Mouse (Mus musculus) adrenal gland, postnatal 25 days (tissue): Measurements from ENCODE around the gene Nos3. TPM values are rescaled to one million over a fixed set of nuclear protein-coding genes. Genes with fewer than 3 reads are reported as not detected.
A peak's percentile ranks its signal among the peaks of the same experiment; 100 is the strongest.

Experiments used
- DNase-seq: peaks from one replicate; pipeline ENCODE4 v3.0.0; 2021; ENCODE audit warnings: mixed read lengths
- total RNA-seq: library from RNA; stranded (reverse); gene quantifications from 2 replicates; pipeline ENCODE4 v1.2.3, GENCODE M21; 2021

Gene Nos3
- total RNA-seq, 1 experiment from 2014 or later = 8.7 TPM

DNA sequence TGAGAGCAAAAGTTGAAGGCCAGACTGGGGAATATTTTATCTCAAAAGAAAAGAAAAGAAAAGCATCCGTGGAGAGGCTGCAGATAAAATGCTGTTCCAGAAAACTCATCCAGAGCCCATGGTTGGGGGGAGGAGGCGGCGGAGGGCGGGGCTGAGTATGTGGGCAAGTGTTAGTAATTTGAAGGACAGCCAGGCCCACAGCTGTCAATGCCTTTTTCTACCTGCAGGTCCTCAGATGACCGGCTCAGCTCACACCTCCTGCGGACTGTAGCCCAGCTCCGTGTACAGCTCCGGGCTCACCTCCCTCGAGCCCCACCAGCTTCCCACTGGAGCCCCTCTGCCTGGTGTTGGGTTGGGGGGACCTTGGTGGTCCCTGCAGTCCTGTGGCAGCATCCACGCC lies 35.1 kb downstream of the Nos3 start:
- no peak for DNase-seq

DNA sequence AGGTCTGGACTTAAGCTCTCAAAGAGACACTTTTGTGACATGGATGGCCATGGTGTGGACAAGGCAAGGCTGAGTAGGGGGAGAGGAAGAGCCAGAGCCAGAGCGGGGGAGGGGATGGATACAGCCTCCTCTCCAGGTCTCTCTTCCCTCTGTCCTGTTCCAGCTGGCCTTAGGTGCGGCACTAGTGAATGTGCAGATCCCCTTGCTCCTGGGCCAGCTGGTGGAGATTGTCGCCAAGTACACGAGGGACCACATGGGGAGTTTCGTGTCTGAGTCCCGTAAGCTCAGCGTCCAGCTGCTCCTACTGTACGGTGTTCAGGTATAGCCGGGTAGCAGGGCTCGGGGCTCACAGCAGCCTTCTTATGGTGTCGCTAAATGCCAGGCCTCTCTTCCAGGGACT lies 35.8 kb downstream of the Nos3 start:
- no peak for DNase-seq

DNA sequence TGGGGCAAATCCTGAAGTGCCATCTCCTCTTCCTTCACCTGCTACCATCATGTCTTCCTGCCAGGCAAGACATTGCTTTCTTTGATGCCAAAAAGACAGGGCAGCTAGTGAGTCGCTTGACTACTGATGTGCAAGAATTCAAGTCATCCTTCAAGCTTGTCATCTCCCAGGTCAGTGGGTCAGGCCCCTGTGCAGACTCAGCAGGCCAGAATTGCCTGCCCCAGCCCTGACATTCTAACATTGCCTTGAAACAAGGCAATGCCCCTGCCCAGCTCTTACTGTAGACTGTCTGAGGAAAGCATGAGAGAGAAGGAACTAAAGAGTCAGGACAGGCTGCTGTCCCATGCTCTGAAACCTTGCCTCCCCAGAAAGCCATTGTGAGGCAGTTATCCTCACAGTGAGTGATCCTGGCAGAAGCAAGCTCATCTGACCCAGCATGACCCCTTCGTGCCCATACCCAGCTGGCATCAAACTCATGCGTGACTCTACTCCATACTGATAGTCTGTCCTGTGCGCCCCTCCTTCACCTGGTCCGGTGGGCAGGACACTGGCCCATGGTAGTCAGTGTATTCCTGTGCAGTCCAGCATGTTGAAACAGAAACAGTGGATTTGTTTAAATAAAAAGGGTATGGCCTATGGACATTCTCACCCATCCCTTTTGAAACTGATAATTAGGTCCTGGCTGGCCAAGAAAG lies 36.4 kb downstream of the Nos3 start:
- no peak for DNase-seq

- DNase-seq = no peak
These were observed 37.4 kb downstream of the Nos3 start for GRCm38 (mm10) chr5:24401969-24402368.

- DNase-seq = no peak
These were observed 40.2 kb downstream of the Nos3 start for GRCm38 (mm10) chr5:24404594-24405360.

GRCm38 (mm10) chr5:24405389-24405876 lies 40.8 kb downstream of the Nos3 start:
- DNase-seq = no peak

DNA sequence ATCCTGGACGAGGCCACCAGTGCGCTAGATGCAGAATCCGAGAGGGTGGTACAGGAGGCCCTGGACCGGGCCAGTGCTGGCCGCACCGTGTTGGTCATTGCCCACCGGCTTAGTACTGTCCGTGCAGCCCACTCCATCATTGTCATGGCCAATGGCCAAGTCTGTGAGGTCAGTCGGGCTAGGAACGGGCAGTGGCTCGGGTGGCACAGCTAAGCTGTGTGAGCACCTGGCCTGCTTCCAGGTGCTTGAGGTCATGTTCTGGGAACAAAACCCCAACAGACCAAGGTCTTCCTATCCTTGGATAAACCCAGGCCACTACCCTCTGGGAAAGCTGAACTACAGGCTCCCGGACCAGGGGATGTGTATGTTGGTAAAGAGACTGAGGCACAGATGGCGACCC lies 44.0 kb downstream of the Nos3 start:
- peak; percentile 64 for DNase-seq

DNA sequence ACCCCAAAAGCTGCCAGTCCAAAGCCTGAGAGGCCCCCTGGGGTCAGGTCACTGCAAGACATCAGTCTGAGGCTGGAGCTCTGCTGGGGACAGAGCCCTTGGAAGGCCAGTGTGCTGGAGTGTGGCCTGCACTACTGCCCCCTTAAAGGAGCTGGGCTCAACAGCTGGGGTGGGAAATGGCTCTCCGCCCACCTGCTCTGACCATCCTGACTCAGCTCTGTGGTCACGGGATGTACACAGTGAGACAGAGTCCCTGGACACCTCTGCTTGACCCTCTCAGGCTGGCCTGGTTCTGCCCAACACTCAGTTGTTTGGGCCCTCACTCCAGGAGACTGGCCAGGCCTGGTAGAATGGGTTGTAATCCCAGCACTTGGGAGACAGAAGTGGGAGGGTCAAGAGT lies 44.9 kb downstream of the Nos3 start:
- DNase-seq = no peak

DNA sequence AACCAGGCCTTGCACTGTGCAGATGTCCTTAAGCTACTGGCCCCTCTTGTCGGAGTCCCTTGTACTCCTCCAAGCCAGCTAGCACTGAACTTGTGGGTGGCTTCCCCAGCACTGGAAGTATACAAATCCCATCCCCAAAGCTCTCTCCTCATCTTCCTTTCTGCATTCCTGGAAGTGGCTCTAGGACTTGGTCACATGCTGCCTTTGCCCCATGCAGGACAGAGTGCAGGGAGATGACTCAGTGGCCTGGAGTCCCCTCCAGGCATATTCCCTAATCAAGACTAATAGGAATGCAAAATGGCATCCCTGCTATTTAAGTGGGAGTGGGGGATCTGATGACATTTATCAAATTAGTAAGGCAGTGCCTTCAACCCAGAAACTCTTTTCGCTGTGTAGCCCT lies 47.5 kb downstream of the Nos3 start:
- no peak for DNase-seq

DNA sequence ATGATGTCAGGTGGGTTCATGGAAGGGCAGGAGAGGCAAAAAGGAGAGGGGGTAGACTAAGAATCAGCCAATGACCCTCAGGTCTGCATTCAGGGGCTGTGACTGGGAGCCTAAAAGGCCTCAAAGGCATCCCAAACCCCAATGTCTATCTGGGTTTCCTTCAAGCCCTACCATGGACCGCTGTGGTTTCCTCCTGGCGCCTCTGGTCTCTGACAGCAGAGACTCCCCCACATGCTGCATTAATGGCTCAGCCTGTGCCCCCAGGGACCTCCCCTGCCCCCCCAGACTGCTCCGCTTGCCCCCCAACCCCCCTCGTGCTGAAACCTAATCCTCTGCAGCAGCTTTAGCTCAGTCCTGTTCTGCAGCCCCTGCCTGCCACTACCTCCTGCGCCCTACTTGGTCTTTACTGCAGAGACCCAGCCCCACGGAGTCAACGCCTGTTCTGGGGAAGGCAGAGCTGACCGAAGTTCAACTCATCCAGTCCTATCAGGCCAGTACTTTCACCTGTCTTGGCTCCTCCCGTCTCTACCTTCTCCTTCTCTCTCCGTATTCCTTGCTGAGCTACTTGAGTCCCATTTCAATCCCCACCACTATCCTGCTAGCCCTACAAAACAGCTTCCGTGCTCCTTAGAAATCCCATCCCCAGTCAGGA lies 48.6 kb downstream of the Nos3 start, which contains the start of gene Asic3:
Asic3 (plus strand) TSS at position 351 of the 652 bp plus-strand sequence.
- DNase-seq = no peak

GRCm38 (mm10) chr5:24413938-24414337 lies 49.3 kb downstream of the Nos3 start:
- no peak for DNase-seq

DNA sequence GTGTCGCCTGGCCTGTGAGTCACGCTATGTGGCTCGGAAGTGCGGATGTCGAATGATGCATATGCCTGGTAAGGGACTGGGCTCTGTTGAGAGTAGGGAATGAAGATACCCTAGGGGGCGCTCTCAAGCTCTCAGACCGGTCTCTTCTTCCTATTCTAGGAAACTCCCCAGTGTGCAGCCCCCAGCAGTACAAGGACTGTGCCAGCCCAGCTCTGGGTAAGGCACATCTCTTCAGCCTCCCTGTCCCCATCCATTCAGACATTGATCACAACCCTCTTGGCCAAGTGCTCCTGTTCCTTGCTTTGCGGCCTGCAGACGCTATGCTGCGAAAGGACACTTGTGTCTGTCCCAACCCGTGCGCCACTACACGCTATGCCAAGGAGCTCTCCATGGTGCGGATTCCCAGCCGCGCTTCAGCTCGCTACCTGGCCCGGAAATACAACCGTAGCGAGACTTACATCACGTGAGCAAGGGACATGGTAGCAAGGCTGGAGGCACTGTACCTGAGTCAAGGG lies 51.7 kb downstream of the Nos3 start:
- DNase-seq = peak; percentile 55

DNA sequence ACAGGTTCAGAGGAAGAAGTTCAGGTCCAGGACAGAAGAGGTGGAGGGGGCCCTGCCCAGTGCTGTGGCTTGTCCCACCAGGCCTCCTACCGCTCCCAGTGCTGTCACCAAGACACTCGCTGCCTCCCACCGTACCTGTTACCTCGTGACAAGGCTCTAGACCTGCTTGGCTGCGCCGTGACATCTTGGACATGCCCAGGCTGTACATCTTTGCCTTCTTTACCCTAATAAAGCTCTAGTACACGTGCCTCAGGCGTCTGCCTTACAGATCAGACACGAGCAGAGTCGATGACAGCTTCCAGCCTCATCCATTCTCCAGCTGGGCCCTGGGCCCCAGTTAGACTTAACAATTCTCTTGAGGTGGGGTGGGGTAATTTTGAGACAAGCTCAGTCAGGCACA lies 53.0 kb downstream of the Nos3 start:
- DNase-seq = no peak

DNA sequence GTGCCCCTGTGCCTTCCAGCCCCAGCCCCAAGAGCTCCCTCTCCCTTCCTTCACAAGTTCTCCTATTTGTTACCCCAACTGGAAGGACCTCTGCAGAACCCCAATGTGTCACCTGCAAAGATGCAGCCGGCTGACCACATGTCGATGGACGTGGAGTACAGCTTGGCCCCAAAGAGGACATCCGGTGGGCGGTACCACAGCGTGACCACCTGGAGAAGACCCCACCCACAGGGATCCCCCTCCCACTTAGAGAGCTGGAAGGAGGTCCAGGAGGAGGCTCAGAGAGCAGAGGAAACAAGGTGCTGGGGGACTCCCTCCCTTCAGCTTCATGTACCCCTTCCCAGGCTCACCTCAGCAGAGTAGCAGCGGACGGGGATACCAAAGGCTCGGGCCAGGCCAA lies 55.8 kb downstream of the Nos3 start:
- no peak for DNase-seq

DNA sequence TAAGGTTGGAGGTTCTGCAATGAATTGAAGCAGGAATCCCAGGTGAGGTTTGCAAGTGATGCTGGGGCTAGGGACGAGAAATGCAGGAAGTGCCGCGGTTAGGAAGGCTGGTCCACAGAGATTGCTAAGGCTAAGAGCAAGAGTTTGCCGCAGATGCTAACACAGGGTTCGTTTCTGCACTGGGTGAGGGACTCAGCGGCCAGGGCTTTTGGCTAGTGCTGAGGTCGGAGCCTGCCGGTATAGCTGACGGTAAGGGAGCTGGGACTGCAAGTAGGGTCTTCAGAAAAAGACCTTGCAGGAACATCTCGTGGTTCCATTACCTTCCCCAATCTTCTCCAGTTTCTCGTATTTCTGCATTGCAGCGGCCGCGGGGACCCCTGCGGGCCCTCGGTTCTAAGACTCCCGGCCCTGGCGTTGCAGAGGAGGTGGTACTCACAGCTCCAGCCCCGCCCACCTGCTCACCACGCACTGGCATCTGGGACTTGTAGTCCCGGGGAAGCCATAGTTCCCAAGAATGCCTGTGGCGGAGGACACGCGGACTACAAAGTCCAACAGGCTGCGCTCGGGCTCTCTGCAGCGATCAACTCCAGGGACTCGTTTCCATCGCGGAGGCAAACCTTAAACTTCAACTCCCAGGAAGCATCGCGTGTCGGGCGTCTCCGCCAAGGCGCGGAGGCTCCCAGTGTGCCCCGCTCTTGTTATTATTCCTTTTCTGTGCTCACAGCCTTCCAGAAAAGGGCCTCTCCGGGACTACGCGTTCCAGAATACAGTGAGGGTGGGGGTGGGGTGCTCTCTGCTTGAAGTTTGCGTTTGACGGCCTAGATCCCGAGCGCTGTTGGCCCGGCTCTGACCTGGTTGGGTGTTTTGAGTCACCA lies 58.8 kb downstream of the Nos3 start, which contains the start of the genes Cdk5 and Slc4a2:
Cdk5 (minus strand) TSS at position 402 of the 875 bp plus-strand sequence.
Slc4a2 (plus strand) TSS at position 709 of the 875 bp plus-strand sequence.
- peak; percentile 95 for DNase-seq

- peak; percentile 25 for DNase-seq
These were observed 59.6 kb downstream of the Nos3 start for GRCm38 (mm10) chr5:24424004-24424781.

- peak; percentile 89 for DNase-seq
These were observed 60.3 kb downstream of the Nos3 start for GRCm38 (mm10) chr5:24424861-24425411.

DNA sequence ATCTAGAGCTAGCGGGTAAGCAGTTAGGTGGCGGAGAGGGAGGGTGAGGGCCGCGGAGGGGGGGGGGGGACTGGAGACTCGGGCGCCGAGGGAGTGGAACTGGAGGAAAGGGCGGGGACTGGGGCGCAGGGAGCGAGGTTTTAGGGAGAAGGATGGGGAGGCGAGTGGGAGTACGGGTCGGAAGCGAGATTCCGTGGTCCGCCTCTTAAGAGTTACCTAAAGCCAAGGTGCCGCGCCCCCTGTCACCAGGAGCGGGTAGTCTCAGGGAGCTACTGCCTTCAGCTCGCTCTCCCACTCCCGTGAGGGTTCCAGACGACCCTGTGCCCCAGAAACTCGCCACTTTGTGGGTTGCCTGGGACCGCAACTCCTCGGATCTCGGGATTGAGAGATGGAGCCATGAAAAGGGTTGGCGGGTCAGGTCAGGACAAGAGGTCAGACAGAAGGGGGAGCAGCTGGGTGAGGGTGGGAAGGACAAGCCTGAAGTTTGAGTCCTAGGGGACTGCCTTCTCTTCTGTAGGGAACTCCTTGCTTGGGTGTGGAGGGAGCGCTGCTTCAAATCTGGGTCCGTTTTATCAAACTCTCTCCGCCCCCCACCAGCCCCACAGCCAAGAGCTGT lies 60.9 kb downstream of the Nos3 start:
- DNase-seq = peak; percentile 57

- no peak for DNase-seq
These were observed 61.4 kb downstream of the Nos3 start for GRCm38 (mm10) chr5:24426037-24426432.
